Mouse (Mus musculus) adrenal gland, postnatal 14 days (tissue): ENCODE measurements around the gene Cct4. TPM values are rescaled to one million over a fixed set of nuclear protein-coding genes. Genes with fewer than 3 reads are reported as not detected.

ENCODE experiments used
- DNase-seq: peaks from one replicate; pipeline ENCODE4 v3.0.0; 2021; ENCODE audit warnings: mixed read lengths
- total RNA-seq: library from RNA; stranded (reverse); gene quantifications from 2 replicates; pipeline ENCODE4 v1.2.3, GENCODE M21; 2021

Gene Cct4
- total RNA-seq, 1 experiment from 2014 or later = 212 TPM

- no peak for DNase-seq
Measured at GRCm38 (mm10) chr11:23047252-23047651, 56.9 kb downstream of the Cct4 start.

- no peak for DNase-seq
Measured at GRCm38 (mm10) chr11:23047663-23048582, 57.6 kb downstream of the Cct4 start.

GRCm38 (mm10) chr11:23049642-23050041, 59.3 kb downstream of the Cct4 start:
- no peak for DNase-seq

- DNase-seq = peak; percentile 51
Measured at GRCm38 (mm10) chr11:23052353-23052752, 62.0 kb downstream of the Cct4 start.

Other genes with a start within 250 kb of the Cct4 start
- 43.9 and 46.6 TPM in 2 replicates for gene B3gnt2, start 129.6 kb upstream of the Cct4 start, total RNA-seq
- gene Zrsr1, start 18.5 kb upstream of the Cct4 start, total RNA-seq = 25.6 and 28.3 TPM in 2 replicates
- gene Gm28048, start 8.4 kb upstream of the Cct4 start, total RNA-seq = 27.5 and 33.1 TPM in 2 replicates
- 102 and 105 TPM in 2 replicates for gene Commd1, start 8.1 kb upstream of the Cct4 start, total RNA-seq
- gene Fam161a, start 17.0 kb downstream of the Cct4 start, total RNA-seq = 40.7 and 45.5 TPM in 2 replicates